Mouse (Mus musculus): ENCODE data around the gene Sdc3.

GRCm38 (mm10) chr4:130754776-130755175 is 37.6 kb upstream of the Sdc3 start:
- TF ChIP-seq CTCF (IDR thresholded peaks at IDR 0.05; ENCODE audit: low read depth, low read length) (no peak), GATA2 (IDR thresholded peaks at IDR 0.05; ENCODE audit: borderline replicate concordance, low read depth, low read length) (no peak), GATA1 (IDR thresholded peaks at IDR 0.05; ENCODE audit: borderline replicate concordance, low read length) (no peak), TAL1 (conservative IDR thresholded peaks at IDR 0.05; ENCODE audit: low read depth, low read length) (no peak), POLR2AphosphoS5 (IDR thresholded peaks at IDR 0.05; ENCODE audit: insufficient replicate concordance, low read depth, low read length) (no peak)
